Mouse (Mus musculus) R1 (cell line): Measurements from ENCODE around the gene Vwa2.

Experiments
- DNase-seq: peaks from one replicate; pipeline ENCODE4 v3.0.0-alpha.2; 2018; ENCODE audit warnings: low read depth, low spot score

The Vwa2 gene

DNA sequence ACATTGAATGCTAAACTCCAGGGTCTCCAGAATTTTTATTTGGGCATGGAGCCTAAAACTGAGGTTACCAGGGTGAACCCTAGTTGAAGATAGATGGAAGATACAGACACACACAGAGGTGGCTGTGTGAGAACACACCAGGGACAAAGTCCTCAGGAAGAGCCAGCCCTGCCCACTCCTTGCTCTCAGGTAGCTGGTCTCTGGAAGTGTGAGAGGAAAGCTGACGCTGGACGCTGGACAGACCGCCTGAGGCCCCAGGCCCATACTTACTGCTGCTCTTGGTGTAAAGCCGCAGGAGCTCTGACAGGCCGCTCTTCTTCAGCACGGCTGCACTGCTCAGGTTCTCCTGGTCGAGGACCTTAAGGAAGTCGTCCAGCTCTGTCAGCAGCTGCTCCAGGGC, 75.8 kb downstream of the Vwa2 start:
- DNase-seq = no peak

DNA sequence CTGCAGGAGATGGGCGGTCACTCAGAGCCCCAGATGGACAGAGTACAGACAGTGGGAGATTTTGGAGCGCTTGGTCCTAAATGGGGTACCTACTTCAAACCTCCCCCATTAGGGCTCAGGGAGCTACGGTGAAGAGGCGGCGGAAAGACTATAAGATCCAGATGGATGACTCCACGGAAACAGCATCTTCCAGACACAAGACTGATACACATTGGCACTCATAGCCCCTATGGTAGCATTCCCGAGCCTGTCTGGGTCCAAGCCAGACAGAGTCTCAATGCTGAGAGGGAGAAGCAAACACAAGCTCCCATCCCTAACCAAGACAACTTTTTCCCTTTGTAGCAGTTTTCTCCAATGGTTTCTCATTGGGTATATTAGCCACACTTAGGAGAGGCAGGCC, 76.8 kb downstream of the Vwa2 start:
- no peak for DNase-seq

DNA sequence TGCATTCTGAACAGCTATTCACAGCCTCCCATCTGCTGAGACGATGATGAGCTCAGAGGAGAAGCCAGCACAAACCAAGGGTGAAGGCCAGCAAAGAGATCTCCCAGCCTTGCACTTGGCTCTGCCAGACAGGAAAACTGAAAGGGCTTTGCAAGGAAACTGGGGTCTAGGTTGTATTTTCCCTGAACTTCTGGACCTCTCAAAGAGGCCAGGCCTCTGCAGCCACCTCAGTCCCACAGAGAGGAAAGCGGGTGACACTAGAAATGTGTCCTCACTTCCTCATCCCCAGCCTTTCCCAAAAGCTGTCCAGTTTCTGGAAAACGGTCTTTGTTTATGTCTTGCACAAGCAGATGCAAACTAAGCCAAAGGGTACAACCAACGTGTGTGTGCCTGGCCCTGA, 79.8 kb downstream of the Vwa2 start:
- no peak for DNase-seq

DNA sequence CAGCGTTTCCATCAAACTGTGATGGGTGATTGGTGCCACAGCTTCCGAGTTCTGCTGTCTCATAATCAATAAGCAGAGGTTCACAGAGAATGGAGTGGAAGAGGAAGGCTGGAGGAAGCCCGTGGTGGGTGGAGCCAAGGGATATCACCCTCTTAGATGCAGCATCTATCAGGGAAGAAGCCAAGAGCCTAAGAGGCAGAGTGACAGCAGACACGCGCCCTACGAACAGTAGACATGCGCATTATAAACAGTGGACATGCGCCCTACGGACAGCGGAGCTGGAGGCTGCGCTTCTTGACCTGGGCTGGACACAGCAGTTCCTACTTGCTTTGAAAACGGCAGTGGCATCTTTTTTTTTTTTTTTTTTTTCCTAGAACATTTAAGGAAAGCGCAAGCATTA, 80.8 kb downstream of the Vwa2 start:
- DNase-seq = no peak

GRCm38 (mm10) chr19:56955568-56956513, 81.8 kb downstream of the Vwa2 start:
- no peak for DNase-seq

- no peak for DNase-seq
Observed at GRCm38 (mm10) chr19:56958011-56958410, 84.0 kb downstream of the Vwa2 start.

GRCm38 (mm10) chr19:56958582-56959021, 84.6 kb downstream of the Vwa2 start:
- DNase-seq = no peak

GRCm38 (mm10) chr19:56959057-56959456, 85.0 kb downstream of the Vwa2 start:
- no peak for DNase-seq

DNA sequence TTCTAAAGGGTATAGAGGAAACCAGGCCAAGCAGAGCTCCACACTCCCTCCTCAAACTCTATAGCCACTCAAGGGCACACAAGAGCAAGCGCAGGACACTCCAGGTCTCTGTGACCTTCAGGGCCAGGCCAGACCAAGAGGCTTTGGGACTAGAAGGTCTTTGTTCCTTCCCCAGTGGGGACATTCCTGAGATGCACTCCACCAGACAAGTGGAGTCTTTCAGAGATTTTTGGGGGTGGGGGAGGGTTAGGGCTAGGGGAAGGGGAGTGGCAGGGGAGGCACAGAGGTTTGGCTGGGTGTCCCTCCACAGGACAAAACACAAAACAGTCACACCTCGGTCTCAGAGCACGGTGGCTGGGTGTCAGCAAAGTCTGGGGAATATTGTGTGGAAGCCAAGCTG, 85.6 kb downstream of the Vwa2 start:
- DNase-seq = peak; percentile 54
